23 mouse cellular contexts compared by ENCODE assay signal in genomic region chr10:80909375-80910162, GRCm38 (mm10). TPM values are rescaled to one million over a fixed set of nuclear protein-coding genes. Genes with fewer than 3 reads are reported as not detected.
"Had no signal": no experiment of that assay in that cellular context is flagged by ENCODE, and none has a peak within 500 bp of the region (broad histone marks: within the 10 kb centered on the region; RNA-seq: fewer than 3 reads in every experiment).

No protein-coding gene starts in this region.

- H3K27ac ChIP-seq: kidney, postnatal 0 days; layer of hippocampus, adult 2 months; liver, embryonic 13.5 days; neural tube, embryonic 12.5 days; neural tube, embryonic 15.5 days; stomach, postnatal 0 days had no signal

- H3K4me3 ChIP-seq: layer of hippocampus, adult 2 months; liver, embryonic 13.5 days; neural tube, embryonic 12.5 days; neural tube, embryonic 15.5 days had no signal

- H3K9ac ChIP-seq: liver, embryonic 13.5 days; neural tube, embryonic 12.5 days; neural tube, embryonic 15.5 days had no signal

- DNase-seq: kidney, postnatal 25 days; layer of hippocampus, adult 9-11 months; liver, embryonic 13.5 days; lung, adult 2 months; lung, postnatal 14 days; lung, postnatal 4 days; midbrain, embryonic 14.5 days; right cerebral cortex, adult 18-20 months; right cerebral cortex, postnatal 14 days; right cerebral cortex, postnatal 4 days; thymus, adult 2 months; thymus, postnatal 14 days; thymus, postnatal 4 days had no signal

- H3K4me1 ChIP-seq: neural tube, embryonic 12.5 days had no signal

- H3K27me3 ChIP-seq: liver, embryonic 13.5 days; neural tube, embryonic 12.5 days; neural tube, embryonic 15.5 days had no signal

- H3K4me2 ChIP-seq: liver, embryonic 13.5 days; midbrain, embryonic 11.5 days; neural tube, embryonic 12.5 days; neural tube, embryonic 15.5 days had no signal

- H3K9me3 ChIP-seq: liver, embryonic 13.5 days; neural tube, embryonic 12.5 days; neural tube, embryonic 15.5 days had no signal

RNA-seq across cellular contexts. Expression of gene Tmprss9, which starts 37.9 kb away (rescaled TPM):
- total RNA-seq: megakaryocyte progenitor cell, adult 5-6 weeks; megakaryocyte-erythroid progenitor cell, adult 5-6 weeks had no signal
- polyA plus RNA-seq: limb, embryonic 11.5 days; lung, embryonic 16.5 days; midbrain, embryonic 11.5 days; midbrain, embryonic 14.5 days had no signal
